Mouse (Mus musculus): ENCODE data around the gene Nfatc4. TPM values are rescaled to one million over a fixed set of nuclear protein-coding genes. Genes with fewer than 3 reads are reported as not detected.

Gene Nfatc4
- polyA plus RNA-seq, 1 experiment from 2014 or later = 17.0 TPM

- 22% methylated on average over 7 of the region's 7 CpGs for WGBS
- peaks cover 28% of the 10 kb centered on the region for H3K4me1 ChIP-seq
- ATAC-seq = peak; percentile 72
Observed at GRCm38 (mm10) chr14:55863773-55864172, 40.8 kb downstream of the Nfatc4 start.

GRCm38 (mm10) chr14:55866962-55867361 is 44.0 kb downstream of the Nfatc4 start:
- Histone ChIP-seq H3K4me3 (no peak overlapping the region), H3K9ac (no peak overlapping the region), H3K4me2 (no peak overlapping the region), H3K27me3 (no peaks in the 10 kb centered on the region), H3K27ac (no peak overlapping the region), H3K9me3 (replicated peaks) (no peaks in the 10 kb centered on the region), H3K4me1 (peaks cover 7% of the 10 kb centered on the region; the same call in 1 of the 2 replicates), H3K36me3 (ENCODE audit: poor library complexity, severe bottlenecking) (peaks cover 77% of the 10 kb centered on the region)
- 33% methylated on average over 4 of the region's 4 CpGs for whole genome bisulfite sequencing
- ATAC-seq = no peak

More at GRCm38 (mm10) chr14:55863773-55864172, 40.8 kb downstream of the Nfatc4 start:
- Histone ChIP-seq H3K27ac (no peak overlapping the region), H3K27me3 (no peaks in the 10 kb centered on the region), H3K4me2 (no peak overlapping the region), H3K36me3 (ENCODE audit: poor library complexity, severe bottlenecking) (peaks cover 51% of the 10 kb centered on the region), H3K9me3 (replicated peaks) (no peaks in the 10 kb centered on the region), H3K9ac (no peak overlapping the region), H3K4me3 (no peak overlapping the region)

- Histone ChIP-seq H3K9me3 (replicated peaks) (no peaks in the 10 kb centered on the region), H3K27me3 (no peaks in the 10 kb centered on the region), H3K4me2 (no peak overlapping the region), H3K9ac (no peak overlapping the region), H3K4me3 (no peak overlapping the region), H3K36me3 (ENCODE audit: poor library complexity, severe bottlenecking) (peaks cover 89% of the 10 kb centered on the region), H3K4me1 (peaks cover 7% of the 10 kb centered on the region), H3K27ac (no peak overlapping the region)
- ATAC-seq = no peak
- WGBS = 90% methylated on average over 14 of the region's 14 CpGs
Observed at GRCm38 (mm10) chr14:55868230-55869026, 45.5 kb downstream of the Nfatc4 start.

GRCm38 (mm10) chr14:55869538-55869937 is 46.6 kb downstream of the Nfatc4 start:
- ATAC-seq = no peak
- Histone ChIP-seq H3K36me3 (ENCODE audit: poor library complexity, severe bottlenecking) (peaks cover 80% of the 10 kb centered on the region), H3K27me3 (no peaks in the 10 kb centered on the region)

GRCm38 (mm10) chr14:55872039-55872438 is 49.1 kb downstream of the Nfatc4 start:
- Histone ChIP-seq H3K4me2 (no peak overlapping the region), H3K4me1 (peaks cover 8% of the 10 kb centered on the region), H3K9me3 (replicated peaks) (no peaks in the 10 kb centered on the region), H3K36me3 (ENCODE audit: poor library complexity, severe bottlenecking) (peaks cover 56% of the 10 kb centered on the region), H3K27ac (no peak overlapping the region), H3K4me3 (no peak overlapping the region), H3K27me3 (no peaks in the 10 kb centered on the region), H3K9ac (no peak overlapping the region)
- no peak for ATAC-seq
- WGBS = 93% methylated on average over 12 of the region's 12 CpGs

More at GRCm38 (mm10) chr14:55869538-55869937, 46.6 kb downstream of the Nfatc4 start:
- Histone ChIP-seq H3K4me2 (no peak overlapping the region), H3K9ac (no peak overlapping the region), H3K27ac (no peak overlapping the region), H3K4me1 (peaks cover 8% of the 10 kb centered on the region), H3K4me3 (no peak overlapping the region), H3K9me3 (replicated peaks) (no peaks in the 10 kb centered on the region)
- 97% methylated on average over 6 of the region's 6 CpGs for WGBS

DNA sequence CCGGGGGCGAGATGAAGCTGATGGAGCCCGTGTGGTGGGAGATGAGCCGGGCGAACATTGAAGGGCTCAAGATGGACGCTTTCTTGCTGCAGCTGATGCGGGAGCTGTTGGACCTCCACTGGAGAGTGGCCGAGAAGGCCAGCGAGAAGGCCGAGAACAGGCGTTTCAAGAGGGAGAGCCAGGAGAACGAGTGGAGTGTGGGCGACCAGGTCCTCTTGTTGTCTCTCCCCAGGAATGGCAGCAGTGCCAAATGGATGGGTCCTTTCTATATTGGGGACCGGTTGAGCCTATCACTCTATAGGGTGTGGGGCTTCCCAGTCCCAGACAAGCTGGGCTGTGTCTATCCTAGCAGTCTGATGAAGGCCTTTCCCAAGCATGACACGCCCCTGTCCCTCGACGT is 49.6 kb downstream of the Nfatc4 start:
- peaks cover 8% of the 10 kb centered on the region for H3K4me1 ChIP-seq
- peaks cover 56% of the 10 kb centered on the region for H3K36me3 ChIP-seq (ENCODE audit: poor library complexity, severe bottlenecking)
- WGBS = 91% methylated on average over 17 of the region's 17 CpGs
- no peaks in the 10 kb centered on the region for H3K9me3 ChIP-seq (replicated peaks)
- H3K27me3 ChIP-seq = no peaks in the 10 kb centered on the region
- ATAC-seq = no peak
- no peak overlapping the region for H3K4me2 ChIP-seq
- H3K9ac ChIP-seq = no peak overlapping the region
- H3K4me3 ChIP-seq = no peak overlapping the region
- H3K27ac ChIP-seq = no peak overlapping the region

GRCm38 (mm10) chr14:55873242-55873713 is 50.3 kb downstream of the Nfatc4 start:
- H3K9me3 ChIP-seq (replicated peaks) = no peaks in the 10 kb centered on the region
- no peaks in the 10 kb centered on the region for H3K27me3 ChIP-seq
- 82% methylated on average over 8 of the region's 8 CpGs for WGBS
- ATAC-seq = peak; percentile 3; the same call in 1 of the 2 replicates
- H3K4me3 ChIP-seq = no peak overlapping the region
- H3K27ac ChIP-seq = no peak overlapping the region
- peaks cover 48% of the 10 kb centered on the region for H3K36me3 ChIP-seq (ENCODE audit: poor library complexity, severe bottlenecking)
- peaks cover 8% of the 10 kb centered on the region for H3K4me1 ChIP-seq
- peak overlapping the region; percentile 49 for H3K4me2 ChIP-seq
- H3K9ac ChIP-seq = peak overlapping the region; percentile 3

GRCm38 (mm10) chr14:55873714-55874683 is 51.1 kb downstream of the Nfatc4 start:
- Histone ChIP-seq H3K4me2 (peak overlapping the region; percentile 49), H3K27me3 (no peaks in the 10 kb centered on the region), H3K9me3 (replicated peaks) (no peaks in the 10 kb centered on the region), H3K4me3 (peak overlapping the region; percentile 19; the same call in 1 of the 2 replicates), H3K36me3 (ENCODE audit: poor library complexity, severe bottlenecking) (peaks cover 41% of the 10 kb centered on the region), H3K9ac (peak overlapping the region; percentile 3), H3K4me1 (peaks cover 8% of the 10 kb centered on the region), H3K27ac (no peak overlapping the region; the same call in none of the 2 replicates)
- 15% methylated on average over 30 of the region's 30 CpGs for WGBS
- ATAC-seq = peak; percentile 68

GRCm38 (mm10) chr14:55877469-55878315 is 54.7 kb downstream of the Nfatc4 start:
- no peak for ATAC-seq
- Histone ChIP-seq H3K27ac (no peak overlapping the region), H3K4me2 (no peak overlapping the region), H3K36me3 (ENCODE audit: poor library complexity, severe bottlenecking) (peaks cover 5% of the 10 kb centered on the region), H3K27me3 (no peaks in the 10 kb centered on the region), H3K9me3 (replicated peaks) (no peaks in the 10 kb centered on the region), H3K9ac (no peak overlapping the region), H3K4me1 (peaks cover 8% of the 10 kb centered on the region), H3K4me3 (no peak overlapping the region)
- 33% methylated on average over 14 of the region's 14 CpGs for WGBS

DNA sequence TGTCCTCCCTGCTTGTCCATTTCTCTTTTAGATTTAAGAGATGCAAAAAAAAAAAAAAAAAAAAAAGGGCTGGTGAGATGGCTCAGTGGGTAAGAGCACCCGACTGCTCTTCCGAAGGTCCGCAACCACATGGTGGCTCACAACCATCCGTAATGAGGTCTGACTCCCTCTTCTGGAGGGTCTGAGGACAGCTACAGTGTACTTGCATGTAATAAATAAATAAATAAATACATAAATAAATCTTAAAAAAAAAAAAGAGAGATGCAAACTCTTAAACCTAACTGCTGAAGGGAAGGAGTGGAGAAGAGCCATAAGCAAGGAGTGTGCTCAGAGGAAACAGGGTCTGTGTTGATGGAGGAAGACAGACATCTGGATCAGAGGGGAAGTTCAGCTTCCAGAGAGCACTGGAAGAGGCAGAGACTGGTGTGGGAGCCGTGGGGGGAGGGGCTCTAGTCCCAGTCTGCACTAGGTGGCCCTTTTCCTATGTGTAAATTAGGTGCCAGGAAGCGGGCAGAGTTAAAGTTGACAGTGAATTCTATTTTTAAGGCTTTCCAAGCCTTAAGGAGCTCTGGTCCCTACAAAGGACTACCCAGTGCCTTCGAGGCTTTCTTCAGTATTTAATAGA is 55.5 kb downstream of the Nfatc4 start:
- Histone ChIP-seq H3K27ac (no peak overlapping the region), H3K4me3 (no peak overlapping the region), H3K9me3 (replicated peaks) (no peaks in the 10 kb centered on the region), H3K27me3 (no peaks in the 10 kb centered on the region), H3K9ac (no peak overlapping the region), H3K4me1 (peaks cover 6% of the 10 kb centered on the region), H3K36me3 (ENCODE audit: poor library complexity, severe bottlenecking) (no peaks in the 10 kb centered on the region), H3K4me2 (no peak overlapping the region)
- no peak for ATAC-seq
- WGBS = 38% methylated on average over 7 of the region's 7 CpGs

- WGBS = 32% methylated on average over 1 of the region's 1 CpGs
- Histone ChIP-seq H3K4me3 (no peak overlapping the region), H3K27ac (no peak overlapping the region), H3K4me2 (no peak overlapping the region), H3K27me3 (no peaks in the 10 kb centered on the region), H3K9ac (no peak overlapping the region), H3K9me3 (replicated peaks) (no peaks in the 10 kb centered on the region), H3K36me3 (ENCODE audit: poor library complexity, severe bottlenecking) (no peaks in the 10 kb centered on the region), H3K4me1 (peaks cover 10% of the 10 kb centered on the region)
- peak; percentile 52; the same call in 1 of the 2 replicates for ATAC-seq
Observed at GRCm38 (mm10) chr14:55879623-55880022, 56.7 kb downstream of the Nfatc4 start.

All from forebrain, embryonic 13.5 days (tissue).